Mouse (Mus musculus) kidney, embryonic 15.5 days (tissue): Measurements from ENCODE around the gene D130052B06Rik. TPM values are rescaled to one million over a fixed set of nuclear protein-coding genes. Genes with fewer than 3 reads are reported as not detected.
A peak's percentile ranks its signal among the peaks of the same experiment; 100 is the strongest.

Experiments used
- ATAC-seq: fragments of 200-750 bp; cut with Nextera tagmentation; replicated peaks from 2 replicates; pipeline ENCODE4 v1.8.0; 2017; ENCODE audit warnings: moderate TSS enrichment; ENCODE audit not compliant: low FRiP score
- H3K27ac ChIP-seq: fragments of 300-500 bp; sonication (generic); 2 replicates; pipeline ENCODE4 v1.5.1; 2015; ENCODE audit warnings: mild to moderate bottlenecking, inconsistent platforms
- H3K27me3 ChIP-seq: fragments of 300-500 bp; sonication (generic); 2 replicates; pipeline ENCODE4 v1.6.1; 2015; ENCODE audit warnings: inconsistent platforms
- H3K36me3 ChIP-seq: fragments of 300-500 bp; sonication (generic); 2 replicates; pipeline ENCODE4 v1.6.1; 2015; ENCODE audit warnings: inconsistent platforms
- H3K4me1 ChIP-seq: fragments of 300-500 bp; sonication (generic); 2 replicates; pipeline ENCODE4 v1.6.1; 2015; ENCODE audit warnings: inconsistent platforms
- H3K4me2 ChIP-seq: fragments of 300-500 bp; sonication (generic); 2 replicates; pipeline ENCODE4 v1.6.1; 2015; ENCODE audit warnings: moderate library complexity, mild to moderate bottlenecking, inconsistent platforms
- H3K4me3 ChIP-seq: fragments of 300-500 bp; sonication (generic); replicated peaks from 2 replicates; pipeline ENCODE4 v1.5.1; 2015; ENCODE audit warnings: mild to moderate bottlenecking, inconsistent platforms
- H3K9ac ChIP-seq: fragments of 300-500 bp; sonication (generic); 2 replicates; pipeline ENCODE4 v1.6.1; 2015; ENCODE audit warnings: mild to moderate bottlenecking, inconsistent platforms
- H3K9me3 ChIP-seq: fragments of 300-500 bp; sonication (generic); replicated peaks from 2 replicates; pipeline ENCODE4 v1.6.1; 2016; ENCODE audit warnings: inconsistent platforms
- WGBS: fragments of 180-500 bp; shearing (Covaris S2); methylation state at CpG from one replicate; pipeline ENCODE4 v1.1.7; 2015; ENCODE audit warnings: mixed read lengths; 5-methylcytosine and 5-hydroxymethylcytosine counted together
- polyA plus RNA-seq: library from polyadenylated mRNA; unstranded; fragments of >200 nt; fragmentation: Nextera tagmentation; extraction: Ambion mirVana; gene quantifications from 2 replicates; pipeline ENCODE4 v1.2.1, GENCODE M21; 2015

D130052B06Rik gene
- polyA plus RNA-seq: not detected in 2 replicates

GRCm38 (mm10) chr11:33598986-33599385 is at the start of gene D130052B06Rik:
Gene D130052B06Rik, plus strand, starts transcription at chr11:33599302.
- no peak within 1 kb of the TSS for H3K4me2 ChIP-seq
- no peaks in the 10 kb centered on the region for H3K36me3 ChIP-seq
- WGBS: 67% methylated on average over 4 of the region's 4 CpGs
- H3K27ac ChIP-seq: no peak within 1 kb of the TSS
- H3K9me3 ChIP-seq: no peaks in the 10 kb centered on the region
- no peak within 1 kb of the TSS for H3K9ac ChIP-seq
- H3K27me3 ChIP-seq: no peaks in the 10 kb centered on the region
- no peak within 1 kb of the TSS for H3K4me3 ChIP-seq
- ATAC-seq: no peak
- 0 out of 2 replicates have a peak, but pooled peaks cover 7% of the 10 kb centered on the region for H3K4me1 ChIP-seq

- no peak overlapping the region for H3K4me3 ChIP-seq
- H3K9ac ChIP-seq: no peak overlapping the region
- ATAC-seq: no peak
- no peaks in the 10 kb centered on the region for H3K9me3 ChIP-seq
- no peak overlapping the region for H3K4me2 ChIP-seq
- 80% methylated on average over 14 of the region's 14 CpGs for WGBS
- H3K4me1 ChIP-seq: no peaks in the 10 kb centered on the region
- no peaks in the 10 kb centered on the region for H3K27me3 ChIP-seq
- no peak overlapping the region for H3K27ac ChIP-seq
- H3K36me3 ChIP-seq: no peaks in the 10 kb centered on the region
These were observed 48.1 kb upstream of the D130052B06Rik start for GRCm38 (mm10) chr11:33550861-33551560.

GRCm38 (mm10) chr11:33554123-33554522 is 45.0 kb upstream of the D130052B06Rik start:
- H3K9me3 ChIP-seq: no peaks in the 10 kb centered on the region

GRCm38 (mm10) chr11:33563921-33564320 is 35.2 kb upstream of the D130052B06Rik start:
- Histone ChIP-seq H3K4me2 (no peak overlapping the region), H3K4me3 (no peak overlapping the region), H3K4me1 (no peaks in the 10 kb centered on the region), H3K27ac (no peak overlapping the region), H3K27me3 (no peaks in the 10 kb centered on the region), H3K9ac (no peak overlapping the region), H3K9me3 (no peaks in the 10 kb centered on the region), H3K36me3 (no peaks in the 10 kb centered on the region)
- 84% methylated on average over 2 of the region's 2 CpGs for WGBS
- no peak for ATAC-seq

More at GRCm38 (mm10) chr11:33554123-33554522, 45.0 kb upstream of the D130052B06Rik start:
- Histone ChIP-seq H3K4me3 (no peak overlapping the region), H3K9ac (no peak overlapping the region), H3K4me1 (no peaks in the 10 kb centered on the region), H3K27me3 (no peaks in the 10 kb centered on the region), H3K4me2 (no peak overlapping the region), H3K36me3 (no peaks in the 10 kb centered on the region), H3K27ac (no peak overlapping the region)
- WGBS: 78% methylated on average over 8 of the region's 8 CpGs
- ATAC-seq: no peak

GRCm38 (mm10) chr11:33570413-33570812 is 28.7 kb upstream of the D130052B06Rik start:
- H3K4me2 ChIP-seq: no peak overlapping the region
- no peaks in the 10 kb centered on the region for H3K9me3 ChIP-seq
- no peak overlapping the region for H3K27ac ChIP-seq
- ATAC-seq: no peak
- no peaks in the 10 kb centered on the region for H3K27me3 ChIP-seq
- H3K4me3 ChIP-seq: no peak overlapping the region
- no peak overlapping the region for H3K9ac ChIP-seq
- no peaks in the 10 kb centered on the region for H3K4me1 ChIP-seq
- no peaks in the 10 kb centered on the region for H3K36me3 ChIP-seq

- Histone ChIP-seq H3K9me3 (no peaks in the 10 kb centered on the region), H3K9ac (no peak overlapping the region), H3K4me1 (no peaks in the 10 kb centered on the region), H3K27me3 (no peaks in the 10 kb centered on the region), H3K4me3 (no peak overlapping the region), H3K36me3 (no peaks in the 10 kb centered on the region), H3K27ac (no peak overlapping the region), H3K4me2 (no peak overlapping the region)
- WGBS: 88% methylated on average over 3 of the region's 3 CpGs
- ATAC-seq: no peak
These were observed 24.2 kb upstream of the D130052B06Rik start for GRCm38 (mm10) chr11:33574944-33575343.

GRCm38 (mm10) chr11:33578859-33579258 is 20.2 kb upstream of the D130052B06Rik start, which contains the start of gene Gabrp:
Gene Gabrp, minus strand, starts transcription at chr11:33578959.
- 63% methylated on average over 6 of the region's 6 CpGs for WGBS
- H3K36me3 ChIP-seq: no peaks in the 10 kb centered on the region
- H3K9ac ChIP-seq: no peak within 1 kb of the TSS
- H3K27ac ChIP-seq: no peak within 1 kb of the TSS
- no peaks in the 10 kb centered on the region for H3K27me3 ChIP-seq
- H3K9me3 ChIP-seq: no peaks in the 10 kb centered on the region
- ATAC-seq: no peak
- H3K4me2 ChIP-seq: no peak within 1 kb of the TSS
- no peak within 1 kb of the TSS for H3K4me3 ChIP-seq
- H3K4me1 ChIP-seq: no peaks in the 10 kb centered on the region

- no peak for ATAC-seq
These were observed 19.5 kb upstream of the D130052B06Rik start for GRCm38 (mm10) chr11:33579621-33580020.

GRCm38 (mm10) chr11:33586614-33587013 is 12.5 kb upstream of the D130052B06Rik start:
- H3K9ac ChIP-seq: no peak overlapping the region
- peaks cover 14% of the 10 kb centered on the region for H3K4me1 ChIP-seq
- no peak overlapping the region for H3K4me3 ChIP-seq
- 22% methylated on average over 6 of the region's 6 CpGs for WGBS
- H3K36me3 ChIP-seq: no peaks in the 10 kb centered on the region
- no peak for ATAC-seq
- no peaks in the 10 kb centered on the region for H3K27me3 ChIP-seq
- H3K4me2 ChIP-seq: no peak overlapping the region
- no peaks in the 10 kb centered on the region for H3K9me3 ChIP-seq
- H3K27ac ChIP-seq: peak overlapping the region; percentile 25; the same call in 1 of the 2 replicates

More at GRCm38 (mm10) chr11:33579621-33580020, 19.5 kb upstream of the D130052B06Rik start:
- Histone ChIP-seq H3K27me3 (no peaks in the 10 kb centered on the region), H3K27ac (no peak overlapping the region), H3K4me2 (no peak overlapping the region), H3K4me1 (no peaks in the 10 kb centered on the region), H3K9ac (no peak overlapping the region), H3K9me3 (no peaks in the 10 kb centered on the region), H3K36me3 (no peaks in the 10 kb centered on the region), H3K4me3 (no peak overlapping the region)
- WGBS: 58% methylated on average over 3 of the region's 3 CpGs

- no peak overlapping the region for H3K4me3 ChIP-seq
- H3K4me2 ChIP-seq: no peak overlapping the region
- no peaks in the 10 kb centered on the region for H3K36me3 ChIP-seq
- H3K27me3 ChIP-seq: no peaks in the 10 kb centered on the region
- H3K9me3 ChIP-seq: no peaks in the 10 kb centered on the region
- ATAC-seq: no peak
- peaks cover 14% of the 10 kb centered on the region for H3K4me1 ChIP-seq
- WGBS: 89% methylated on average over 3 of the region's 3 CpGs
- H3K9ac ChIP-seq: no peak overlapping the region
- no peak overlapping the region for H3K27ac ChIP-seq
These were observed 8.3 kb upstream of the D130052B06Rik start for GRCm38 (mm10) chr11:33590771-33591170.

- Histone ChIP-seq H3K27me3 (no peaks in the 10 kb centered on the region), H3K9ac (no peak overlapping the region), H3K9me3 (no peaks in the 10 kb centered on the region), H3K4me1 (no peaks in the 10 kb centered on the region), H3K27ac (no peak overlapping the region), H3K4me2 (no peak overlapping the region), H3K36me3 (no peaks in the 10 kb centered on the region), H3K4me3 (no peak overlapping the region)
- 78% methylated on average over 4 of the region's 4 CpGs for WGBS
- ATAC-seq: no peak
These were observed 6.3 kb upstream of the D130052B06Rik start for GRCm38 (mm10) chr11:33592826-33593225.

GRCm38 (mm10) chr11:33596655-33597054 is 2.4 kb upstream of the D130052B06Rik start:
- Histone ChIP-seq H3K4me3 (no peak overlapping the region), H3K9ac (no peak overlapping the region), H3K36me3 (no peaks in the 10 kb centered on the region), H3K4me1 (0 out of 2 replicates have a peak, but pooled peaks cover 4% of the 10 kb centered on the region), H3K4me2 (no peak overlapping the region), H3K27me3 (no peaks in the 10 kb centered on the region), H3K9me3 (no peaks in the 10 kb centered on the region), H3K27ac (no peak overlapping the region)
- WGBS: 59% methylated on average over 4 of the region's 4 CpGs
- no peak; the same call in 1 of the 2 replicates for ATAC-seq
